Mouse (Mus musculus) midbrain, embryonic 15.5 days (tissue): ENCODE data around the gene Myo16. TPM values are rescaled to one million over a fixed set of nuclear protein-coding genes. Genes with fewer than 3 reads are reported as not detected.

ENCODE experiments used
- ATAC-seq: fragments of 200-750 bp; cut with Nextera tagmentation; replicated peaks from 2 replicates; pipeline ENCODE4 v1.8.0; 2017; ENCODE audit warnings: moderate TSS enrichment
- H3K27ac ChIP-seq: fragments of 300-500 bp; sonication (generic); 2 replicates; pipeline ENCODE4 v1.5.1; 2015; ENCODE audit warnings: mild to moderate bottlenecking, inconsistent platforms
- H3K27me3 ChIP-seq: fragments of 300-500 bp; sonication (generic); replicated peaks from 2 replicates; pipeline ENCODE4 v1.6.1; 2015; ENCODE audit warnings: inconsistent platforms
- H3K36me3 ChIP-seq: fragments of 300-500 bp; sonication (generic); replicated peaks from 2 replicates; pipeline ENCODE4 v1.6.1; 2015; ENCODE audit warnings: inconsistent platforms
- H3K4me1 ChIP-seq: fragments of 300-500 bp; sonication (generic); 2 replicates; pipeline ENCODE4 v1.6.1; 2015; ENCODE audit warnings: inconsistent platforms
- H3K4me2 ChIP-seq: fragments of 300-500 bp; sonication (generic); 2 replicates; pipeline ENCODE4 v1.6.1; 2015; ENCODE audit warnings: inconsistent platforms, mild to moderate bottlenecking, moderate library complexity
- H3K4me3 ChIP-seq: fragments of 300-500 bp; sonication (generic); 2 replicates; pipeline ENCODE4 v1.5.1; 2015; ENCODE audit warnings: mild to moderate bottlenecking, inconsistent platforms
- H3K9ac ChIP-seq: fragments of 300-500 bp; sonication (generic); 2 replicates; pipeline ENCODE4 v1.6.1; 2015; ENCODE audit warnings: mild to moderate bottlenecking, inconsistent platforms
- H3K9me3 ChIP-seq: fragments of 300-500 bp; sonication (generic); 2 replicates; pipeline ENCODE4 v1.6.1; 2016; ENCODE audit warnings: inconsistent platforms
- WGBS: fragments of 180-500 bp; shearing (Covaris S2); methylation state at CpG from one replicate; pipeline ENCODE4 v1.1.7; 2015; ENCODE audit warnings: mixed read lengths; 5-methylcytosine and 5-hydroxymethylcytosine counted together
- polyA plus RNA-seq: library from polyadenylated mRNA; unstranded; fragments of >200 nt; fragmentation: Nextera tagmentation; extraction: Ambion mirVana; gene quantifications from 2 replicates; pipeline ENCODE4 v1.2.1, GENCODE M21; 2015

Gene Myo16
- polyA plus RNA-seq, 1 experiment from 2014 or later = 7.7 TPM

DNA sequence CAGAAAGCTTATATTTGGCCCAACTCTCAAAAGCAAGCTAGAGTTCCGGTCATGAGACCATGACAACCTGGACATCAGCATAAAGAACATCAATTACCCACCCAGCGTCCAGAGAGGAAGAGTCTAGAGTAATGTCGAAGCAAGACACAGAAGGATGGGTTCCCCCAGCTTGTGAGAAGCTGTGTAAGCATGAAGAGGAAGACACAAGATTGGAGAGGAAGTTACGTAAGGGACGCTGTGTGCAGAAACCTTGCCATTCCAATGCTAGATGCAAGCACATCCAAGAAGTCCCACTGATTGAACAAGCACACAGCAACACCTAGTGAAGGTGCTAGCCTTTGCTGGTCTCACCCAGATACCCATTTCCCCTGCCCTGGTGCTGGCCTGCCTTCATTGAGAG lies 492.0 kb downstream of the Myo16 start:
- Histone ChIP-seq H3K4me3 (no peak overlapping the region), H3K4me2 (no peak overlapping the region), H3K9me3 (no peaks in the 10 kb centered on the region), H3K36me3 (no peaks in the 10 kb centered on the region), H3K27ac (no peak overlapping the region), H3K27me3 (no peaks in the 10 kb centered on the region), H3K4me1 (peaks cover 7% of the 10 kb centered on the region; the same call in 1 of the 2 replicates), H3K9ac (no peak overlapping the region)
- ATAC-seq = no peak
- WGBS = 94% methylated on average over 5 of the region's 5 CpGs

DNA sequence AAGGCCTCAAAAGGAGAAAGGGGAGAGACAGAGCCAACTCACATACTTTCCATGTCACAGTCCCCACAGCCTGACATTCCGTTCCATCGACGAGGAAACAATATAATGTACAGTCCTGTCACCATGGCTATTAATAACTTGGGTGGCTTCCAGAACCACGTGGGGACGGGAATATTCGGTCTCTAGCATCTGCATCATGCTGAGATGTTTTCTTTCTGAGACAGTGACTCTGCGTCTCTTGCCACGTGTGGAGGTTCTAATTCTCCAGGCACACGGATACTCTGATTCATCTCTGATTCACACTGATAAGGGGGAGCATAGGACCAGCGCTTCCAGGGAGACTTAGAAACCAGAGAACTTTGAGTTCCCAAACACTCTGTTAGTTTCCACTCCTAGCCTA lies 492.8 kb downstream of the Myo16 start:
- Histone ChIP-seq H3K9me3 (no peaks in the 10 kb centered on the region), H3K4me1 (peaks cover 7% of the 10 kb centered on the region; the same call in 1 of the 2 replicates), H3K4me3 (no peak overlapping the region), H3K4me2 (no peak overlapping the region), H3K36me3 (no peaks in the 10 kb centered on the region), H3K27me3 (no peaks in the 10 kb centered on the region), H3K27ac (no peak overlapping the region), H3K9ac (no peak overlapping the region)
- no peak for ATAC-seq
- 54% methylated on average over 10 of the region's 10 CpGs for WGBS

DNA sequence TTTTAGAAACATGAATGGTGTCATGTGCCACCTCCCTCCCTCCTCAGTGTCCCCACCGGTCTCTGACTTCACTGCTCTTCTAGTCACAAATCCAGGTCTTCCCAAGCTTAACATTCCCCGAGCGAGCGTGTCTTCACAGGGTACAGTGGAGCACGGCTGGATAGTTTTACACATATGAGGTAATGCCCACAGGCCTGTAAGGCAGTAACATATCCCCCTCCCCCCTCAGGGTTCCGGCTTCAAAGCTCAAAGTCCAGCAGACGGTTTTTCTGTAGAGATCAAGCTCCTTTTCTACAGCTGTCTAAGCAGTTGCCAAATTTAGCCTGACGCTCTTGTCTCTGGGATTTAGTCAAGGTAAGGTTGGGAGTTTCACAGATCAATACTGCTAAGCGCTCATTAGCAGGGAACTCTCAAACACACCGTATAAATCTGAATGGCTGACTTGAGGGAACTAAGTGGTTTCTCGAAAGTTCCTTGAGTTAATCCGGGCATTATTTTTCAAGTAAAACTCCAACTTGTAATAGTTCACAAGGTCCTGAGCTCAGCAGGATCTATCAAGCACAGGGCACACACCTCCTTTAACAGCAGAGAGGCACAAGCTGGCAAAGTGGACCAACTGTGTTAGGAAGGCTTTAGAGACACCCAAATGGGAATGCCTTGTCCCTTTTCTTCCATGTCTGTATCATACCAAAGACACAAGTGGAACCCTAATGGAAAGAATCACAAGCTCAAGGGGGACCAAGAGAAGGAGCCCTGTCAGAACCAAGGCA lies 498.0 kb downstream of the Myo16 start:
- no peaks in the 10 kb centered on the region for H3K36me3 ChIP-seq
- no peak overlapping the region for H3K4me3 ChIP-seq
- H3K4me1 ChIP-seq = no peaks in the 10 kb centered on the region
- no peak overlapping the region for H3K4me2 ChIP-seq
- WGBS = 59% methylated on average over 12 of the region's 12 CpGs
- no peak overlapping the region for H3K27ac ChIP-seq
- no peaks in the 10 kb centered on the region for H3K9me3 ChIP-seq
- no peak overlapping the region for H3K9ac ChIP-seq
- no peak for ATAC-seq
- H3K27me3 ChIP-seq = no peaks in the 10 kb centered on the region

DNA sequence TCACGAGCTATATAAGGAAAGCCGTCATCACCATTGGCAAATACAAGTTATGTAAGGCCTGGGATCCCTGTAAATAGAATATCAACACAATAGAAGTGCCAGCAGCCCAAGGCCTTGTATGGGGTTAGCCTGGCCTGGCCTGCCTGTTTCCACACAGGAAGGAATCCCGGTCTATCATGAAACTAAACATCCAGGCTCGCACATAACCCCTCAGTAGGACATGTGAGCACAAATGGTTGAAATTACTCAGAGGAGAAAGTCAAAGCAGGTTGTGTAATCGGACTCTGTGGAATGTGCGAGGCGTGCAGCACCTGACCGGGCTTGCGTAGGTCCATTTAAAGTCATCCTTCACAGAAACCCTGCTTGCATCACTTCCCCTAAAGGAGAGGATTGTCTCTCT lies 499.6 kb downstream of the Myo16 start:
- Histone ChIP-seq H3K27me3 (no peaks in the 10 kb centered on the region), H3K4me3 (no peak overlapping the region), H3K9me3 (no peaks in the 10 kb centered on the region), H3K36me3 (no peaks in the 10 kb centered on the region), H3K9ac (no peak overlapping the region), H3K4me1 (no peaks in the 10 kb centered on the region), H3K4me2 (no peak overlapping the region), H3K27ac (no peak overlapping the region)
- 89% methylated on average over 9 of the region's 9 CpGs for WGBS
- ATAC-seq = no peak

DNA sequence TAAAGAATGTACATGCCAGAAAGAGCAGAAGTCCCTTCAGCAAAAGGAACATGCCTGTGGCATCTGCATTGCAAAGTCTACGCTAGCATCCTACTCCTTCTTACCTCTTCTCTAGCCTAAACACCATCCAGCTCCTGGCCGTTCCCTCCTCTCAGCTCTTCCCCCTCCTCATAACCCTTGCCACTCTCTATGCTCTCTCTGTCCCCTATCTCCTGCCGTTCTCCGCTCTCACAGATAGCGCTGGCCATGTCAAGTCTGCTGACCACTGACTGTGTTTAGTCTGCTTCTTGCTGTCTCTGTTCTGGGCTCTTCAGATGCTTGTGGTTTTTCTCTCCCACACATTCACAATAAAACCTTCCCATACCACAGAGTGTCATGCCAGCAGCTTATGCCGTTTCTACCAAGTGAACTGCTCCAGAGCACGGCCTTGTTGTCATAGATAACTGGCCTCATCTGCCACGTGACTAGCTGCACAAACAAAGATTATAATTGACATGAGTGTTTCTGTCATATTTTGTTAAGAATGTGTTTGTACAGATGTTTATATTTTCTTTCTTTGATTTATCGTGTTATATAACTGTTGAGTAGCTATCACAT lies 501.3 kb downstream of the Myo16 start:
- Histone ChIP-seq H3K27me3 (no peaks in the 10 kb centered on the region), H3K27ac (no peak overlapping the region), H3K9ac (no peak overlapping the region), H3K4me1 (no peaks in the 10 kb centered on the region), H3K4me2 (no peak overlapping the region), H3K36me3 (no peaks in the 10 kb centered on the region), H3K4me3 (no peak overlapping the region), H3K9me3 (no peaks in the 10 kb centered on the region)
- no peak for ATAC-seq
- 88% methylated on average over 9 of the region's 9 CpGs for WGBS

DNA sequence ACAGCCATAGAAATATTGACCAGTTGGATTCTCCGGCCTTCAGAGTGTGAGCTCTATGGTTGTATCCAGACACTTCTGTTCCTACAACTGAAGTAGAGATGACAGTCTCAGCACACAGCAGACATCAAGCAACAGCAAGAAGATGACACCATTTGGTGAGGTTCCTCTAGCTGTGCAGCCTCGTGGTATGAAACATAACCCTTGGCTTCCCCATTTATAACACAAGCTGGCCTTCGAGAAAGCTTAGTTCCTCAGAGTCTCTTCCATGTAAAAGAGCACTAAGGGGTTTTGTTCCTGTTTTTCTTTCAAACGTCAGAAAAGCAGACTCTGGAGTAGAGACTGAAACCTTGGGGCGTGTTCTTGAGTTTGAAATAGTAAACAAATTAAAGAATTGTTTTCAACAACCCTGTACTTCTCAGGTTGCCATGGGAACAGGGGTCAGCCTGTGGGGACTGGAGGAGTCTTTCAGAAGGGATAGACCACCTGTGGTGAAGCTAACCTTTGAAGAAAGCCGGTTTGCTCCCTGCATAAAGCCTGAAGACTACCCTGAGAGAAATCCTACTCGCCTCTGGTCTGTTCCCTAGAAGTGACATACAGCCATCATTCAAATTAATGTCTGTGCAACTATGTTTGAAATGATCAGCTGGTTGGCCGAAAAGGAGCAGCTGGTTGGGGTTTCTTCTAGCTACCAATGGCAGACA lies 510.2 kb downstream of the Myo16 start:
- H3K27me3 ChIP-seq = no peaks in the 10 kb centered on the region
- H3K9ac ChIP-seq = no peak overlapping the region
- no peaks in the 10 kb centered on the region for H3K36me3 ChIP-seq
- 12% methylated on average over 8 of the region's 8 CpGs for WGBS
- H3K4me1 ChIP-seq = peaks cover 21% of the 10 kb centered on the region
- no peak overlapping the region for H3K4me3 ChIP-seq
- no peak overlapping the region for H3K4me2 ChIP-seq
- ATAC-seq = no peak
- no peaks in the 10 kb centered on the region for H3K9me3 ChIP-seq
- H3K27ac ChIP-seq = no peak overlapping the region

DNA sequence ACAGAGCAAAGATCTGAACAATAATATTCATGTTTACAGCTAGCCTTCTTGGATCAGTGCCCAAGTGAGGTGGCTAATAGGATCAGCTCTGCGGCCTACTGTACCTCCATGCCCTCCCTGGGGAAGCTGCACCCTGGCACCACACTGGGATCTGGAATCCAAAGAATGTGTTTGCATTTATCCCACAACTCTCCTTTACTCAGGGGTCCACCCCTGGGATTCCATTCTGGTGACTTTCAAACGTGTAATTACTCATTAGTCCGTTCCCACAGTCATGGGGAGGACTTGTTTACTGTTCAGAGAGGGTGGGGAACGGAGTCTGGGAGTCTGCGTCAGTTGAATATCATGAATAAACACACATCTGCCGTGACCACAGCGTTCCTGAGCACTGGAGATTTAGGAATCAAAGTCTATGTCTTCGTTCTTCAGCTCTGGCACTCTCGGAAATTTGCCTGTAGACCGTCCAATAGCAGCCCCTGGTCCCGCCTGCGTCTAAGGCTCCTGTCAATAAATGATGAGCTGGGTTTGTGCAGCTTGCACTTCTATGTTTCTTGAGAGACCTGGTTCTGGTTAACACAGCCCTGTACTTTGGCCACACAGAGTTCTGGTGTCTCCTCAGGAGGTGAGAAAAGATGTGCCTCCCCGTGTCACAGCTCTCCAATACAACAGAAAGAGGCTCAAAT lies 511.3 kb downstream of the Myo16 start:
- no peak overlapping the region for H3K4me3 ChIP-seq
- 15% methylated on average over 13 of the region's 13 CpGs for WGBS
- H3K27me3 ChIP-seq = no peaks in the 10 kb centered on the region
- peaks cover 21% of the 10 kb centered on the region for H3K4me1 ChIP-seq
- H3K9ac ChIP-seq = no peak overlapping the region
- no peak overlapping the region for H3K4me2 ChIP-seq
- no peaks in the 10 kb centered on the region for H3K36me3 ChIP-seq
- no peaks in the 10 kb centered on the region for H3K9me3 ChIP-seq
- no peak overlapping the region for H3K27ac ChIP-seq
- no peak for ATAC-seq

DNA sequence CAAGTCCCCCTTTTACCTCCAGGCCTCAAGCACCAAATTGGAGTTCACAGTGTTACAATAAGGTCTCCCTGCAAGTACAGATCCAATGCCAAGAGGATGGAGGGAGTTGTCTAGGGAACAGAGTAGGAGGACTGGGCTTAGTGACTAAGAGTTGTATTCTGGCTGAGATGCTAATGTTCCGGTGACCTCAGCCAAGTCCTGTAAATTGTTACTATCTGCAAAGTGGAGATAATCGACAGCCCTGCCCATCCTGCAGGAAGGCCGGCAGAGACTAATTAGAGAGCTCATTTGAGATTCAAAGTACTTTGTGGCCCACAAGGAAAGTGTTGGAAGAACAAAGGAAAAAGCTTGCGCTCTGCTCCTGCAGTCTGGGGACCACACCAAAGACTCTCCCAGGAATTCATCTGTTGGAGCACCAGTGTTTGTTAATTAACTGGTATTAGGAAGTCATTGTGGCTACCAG lies 512.1 kb downstream of the Myo16 start:
- Histone ChIP-seq H3K36me3 (no peaks in the 10 kb centered on the region), H3K27ac (no peak overlapping the region), H3K4me3 (no peak overlapping the region), H3K9ac (no peak overlapping the region), H3K4me2 (no peak overlapping the region), H3K27me3 (no peaks in the 10 kb centered on the region), H3K9me3 (no peaks in the 10 kb centered on the region), H3K4me1 (peaks cover 21% of the 10 kb centered on the region)
- no peak; the same call in 1 of the 2 replicates for ATAC-seq
- 11% methylated on average over 4 of the region's 4 CpGs for WGBS

DNA sequence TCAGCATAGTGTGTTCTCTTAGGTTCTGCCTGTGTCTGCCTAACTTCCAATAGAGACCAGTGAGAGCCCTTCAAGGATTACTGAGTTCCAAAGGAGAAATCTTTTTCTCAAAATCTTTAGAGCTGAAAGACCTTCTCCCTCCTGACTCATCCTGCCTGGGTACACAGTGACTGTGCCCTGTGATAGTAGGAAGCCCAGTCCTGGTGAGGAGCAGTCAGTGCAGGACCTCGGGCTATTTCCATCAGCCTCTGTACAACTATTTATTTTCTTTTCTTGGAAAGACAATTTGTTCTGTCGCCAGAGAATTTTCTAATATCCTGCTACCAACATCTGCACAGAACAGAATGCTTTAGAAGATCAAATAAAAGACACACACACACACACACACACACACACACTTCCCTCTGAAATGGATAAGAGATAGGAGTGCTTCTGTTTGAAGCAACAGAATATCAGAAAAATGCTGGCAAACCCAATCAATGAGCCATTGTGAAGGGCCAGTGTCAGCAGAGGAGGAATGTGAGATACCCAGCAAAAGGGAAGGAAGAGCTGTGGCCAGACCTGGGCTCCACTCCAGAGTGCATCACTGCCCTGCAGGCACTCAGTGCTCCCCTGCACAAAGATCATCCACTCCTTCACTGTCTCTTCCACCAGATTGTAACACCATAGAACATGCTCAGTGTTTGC lies 518.3 kb downstream of the Myo16 start:
- Histone ChIP-seq H3K27me3 (no peaks in the 10 kb centered on the region), H3K4me3 (no peak overlapping the region), H3K27ac (no peak overlapping the region), H3K36me3 (no peaks in the 10 kb centered on the region), H3K4me1 (no peaks in the 10 kb centered on the region), H3K9me3 (no peaks in the 10 kb centered on the region), H3K4me2 (no peak overlapping the region), H3K9ac (no peak overlapping the region)
- ATAC-seq = no peak
- WGBS = 69% methylated on average over 2 of the region's 2 CpGs

DNA sequence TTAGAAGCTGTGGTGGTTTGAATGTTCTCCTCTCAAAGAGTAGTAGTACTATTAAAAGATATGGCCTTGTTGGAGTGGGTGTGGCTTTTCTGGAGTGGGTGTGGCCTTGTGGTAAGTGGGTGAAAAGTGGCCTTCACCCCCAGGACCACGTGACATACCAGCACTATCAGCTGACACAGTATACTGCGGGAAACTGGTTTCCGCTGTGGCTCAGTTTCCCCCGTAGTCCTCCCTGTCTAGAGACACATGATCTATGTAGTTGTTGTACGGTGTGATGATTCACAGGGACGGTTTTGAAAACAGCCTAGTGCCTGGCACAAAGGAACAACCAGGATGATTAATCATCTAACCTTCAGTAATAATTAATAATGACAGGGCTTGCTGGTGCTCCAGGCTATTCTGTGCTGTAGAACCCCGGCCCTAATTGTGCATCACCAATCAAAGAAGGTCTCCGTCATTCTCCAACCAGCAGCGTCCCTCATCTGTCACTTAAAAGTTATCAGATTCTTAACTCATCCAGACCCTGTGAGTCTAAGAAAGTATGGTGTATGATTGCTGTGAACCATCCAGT lies 524.2 kb downstream of the Myo16 start:
- no peak for ATAC-seq
- Histone ChIP-seq H3K27me3 (no peaks in the 10 kb centered on the region), H3K4me2 (no peak overlapping the region), H3K27ac (no peak overlapping the region), H3K9me3 (no peaks in the 10 kb centered on the region), H3K4me1 (0 out of 2 replicates have a peak, but pooled peaks cover 2% of the 10 kb centered on the region), H3K4me3 (no peak overlapping the region), H3K9ac (no peak overlapping the region), H3K36me3 (no peaks in the 10 kb centered on the region)
- 69% methylated on average over 9 of the region's 9 CpGs for WGBS

DNA sequence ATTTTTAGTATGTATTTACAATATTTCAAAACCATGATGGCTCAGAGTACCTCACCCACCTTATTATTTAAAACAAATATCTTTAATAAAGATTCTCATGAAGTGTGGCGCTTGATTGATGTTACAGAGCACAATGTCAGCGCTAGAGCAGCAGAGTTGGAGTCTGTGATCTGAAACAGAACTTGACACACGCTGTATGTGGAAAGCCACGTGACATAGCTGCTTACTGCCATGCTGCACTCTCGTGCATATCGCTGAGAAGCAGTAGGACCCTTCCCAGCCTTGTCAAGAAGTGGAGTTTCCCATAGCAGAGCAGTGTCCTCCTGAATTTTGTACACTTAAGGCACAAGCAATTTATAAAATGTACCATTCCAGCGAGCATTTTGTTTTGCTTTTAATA lies 528.2 kb downstream of the Myo16 start:
- Histone ChIP-seq H3K9ac (no peak overlapping the region), H3K4me2 (no peak overlapping the region), H3K9me3 (no peaks in the 10 kb centered on the region), H3K27me3 (no peaks in the 10 kb centered on the region), H3K36me3 (no peaks in the 10 kb centered on the region), H3K4me1 (0 out of 2 replicates have a peak, but pooled peaks cover 2% of the 10 kb centered on the region), H3K27ac (no peak overlapping the region), H3K4me3 (no peak overlapping the region)
- WGBS = 66% methylated on average over 7 of the region's 7 CpGs
- no peak; the same call in 1 of the 2 replicates for ATAC-seq
